29 mouse cellular contexts compared by ENCODE assay signal in genomic region chr1:119075916-119076315, GRCm38 (mm10). TPM values are rescaled to one million over a fixed set of nuclear protein-coding genes. Genes with fewer than 3 reads are reported as not detected.
"Had no signal": no experiment of that assay in that cellular context is flagged by ENCODE, and none has a peak within 500 bp of the region (broad histone marks: within the 10 kb centered on the region; RNA-seq: fewer than 3 reads in every experiment).

No protein-coding gene starts in this region.

- H3K36me3 ChIP-seq: heart, embryonic 10.5 days; heart, embryonic 12.5 days; hindbrain, embryonic 10.5 days; hindbrain, embryonic 12.5 days; intestine, embryonic 15.5 days; kidney, embryonic 15.5 days; limb, embryonic 13.5 days; limb, embryonic 15.5 days; liver, embryonic 12.5 days had no signal

- H3K27ac ChIP-seq: gastrocnemius, adult 2 months; heart, embryonic 10.5 days; hindbrain, embryonic 10.5 days; hindbrain, embryonic 12.5 days; hindbrain, embryonic 14.5 days; intestine, embryonic 15.5 days; kidney, embryonic 15.5 days; kidney, postnatal 0 days; limb, embryonic 13.5 days; limb, embryonic 15.5 days; liver, embryonic 12.5 days; liver, embryonic 14.5 days had no signal

- H3K4me2 ChIP-seq: heart, embryonic 12.5 days; hindbrain, embryonic 12.5 days; hindbrain, embryonic 14.5 days; intestine, embryonic 15.5 days; kidney, embryonic 15.5 days; limb, embryonic 13.5 days; limb, embryonic 15.5 days; liver, embryonic 12.5 days had no signal

- H3K4me3 ChIP-seq: gastrocnemius, adult 2 months; heart, embryonic 10.5 days; heart, embryonic 12.5 days; hindbrain, embryonic 10.5 days; hindbrain, embryonic 12.5 days; intestine, embryonic 15.5 days; kidney, embryonic 15.5 days; limb, embryonic 13.5 days; limb, embryonic 15.5 days; liver, embryonic 12.5 days had no signal

- H3K9ac ChIP-seq: heart, embryonic 12.5 days; hindbrain, embryonic 12.5 days; hindbrain, embryonic 14.5 days; intestine, embryonic 15.5 days; kidney, embryonic 15.5 days; limb, embryonic 13.5 days; limb, embryonic 15.5 days; liver, embryonic 12.5 days; liver, embryonic 14.5 days had no signal

- ATAC-seq: hindbrain, embryonic 16.5 days; inflammation-experienced regulatory T-cells, adult 6 months; intestine, embryonic 15.5 days; liver, embryonic 12.5 days had no signal

- H3K9me3 ChIP-seq: heart, embryonic 10.5 days; heart, embryonic 12.5 days; hindbrain, embryonic 10.5 days; hindbrain, embryonic 12.5 days; intestine, embryonic 15.5 days; kidney, embryonic 15.5 days; limb, embryonic 13.5 days; limb, embryonic 15.5 days; liver, embryonic 12.5 days had no signal

- DNase-seq: gastrocnemius, adult 2 months; gastrocnemius, postnatal 10 days; gastrocnemius, postnatal 25 days; heart, adult 18-20 months; heart, postnatal 10 days; heart, postnatal 4 days; kidney, adult 18-20 months; kidney, adult 9 months; kidney, postnatal 14 days; kidney, postnatal 36 days; layer of hippocampus, adult 9-11 months; layer of hippocampus, postnatal 36 days; left cerebral cortex, postnatal 4 days had no signal

- H3K4me1 ChIP-seq: hindbrain, embryonic 10.5 days; intestine, embryonic 15.5 days; liver, embryonic 12.5 days had no signal

RNA-seq across cellular contexts. Expression of gene Gli2, which starts 22.5 kb away (rescaled TPM):
- total RNA-seq: granulocyte monocyte progenitor cell, adult 5-6 weeks; liver, adult 2 months had no signal
- polyA plus RNA-seq: inflammation-experienced regulatory T-cells, adult 6 months had no signal
